Mouse (Mus musculus) hindlimb bud, embryonic 11.5 days (tissue): ENCODE measurements around the gene Cd4.

ENCODE experiments used
- DNase-seq: peaks from one replicate; pipeline ENCODE4 v3.0.0-alpha.2; 2012; ENCODE audit warnings: low read depth, low spot score; ENCODE audit errors: extremely low spot score

Cd4 gene

GRCm38 (mm10) chr6:124887986-124888385 is at the start of gene Cd4:
Cd4 (minus strand) TSS chr6:124888221.
- DNase-seq = no peak

GRCm38 (mm10) chr6:124937493-124937892 is 49.5 kb upstream of the Cd4 start:
- no peak for DNase-seq

GRCm38 (mm10) chr6:124936681-124937080 is 48.7 kb upstream of the Cd4 start:
- DNase-seq = no peak

- no peak for DNase-seq
Measured at GRCm38 (mm10) chr6:124934670-124935069, 46.6 kb upstream of the Cd4 start.

GRCm38 (mm10) chr6:124933127-124933526 is 45.1 kb upstream of the Cd4 start:
- DNase-seq = no peak

- no peak for DNase-seq
Measured at GRCm38 (mm10) chr6:124932314-124932695, 44.3 kb upstream of the Cd4 start.

- DNase-seq = no peak
Measured at GRCm38 (mm10) chr6:124931525-124932313, 43.7 kb upstream of the Cd4 start.

GRCm38 (mm10) chr6:124930754-124931524 is 42.9 kb upstream of the Cd4 start, which contains the start of gene Mlf2:
Mlf2 (plus strand) TSS chr6:124931386.
- DNase-seq = peak; percentile 97

- DNase-seq = no peak
Measured at GRCm38 (mm10) chr6:124930231-124930630, 42.2 kb upstream of the Cd4 start.

- DNase-seq = no peak
Measured at GRCm38 (mm10) chr6:124925941-124926340, 37.9 kb upstream of the Cd4 start.

GRCm38 (mm10) chr6:124925173-124925793 is 37.3 kb upstream of the Cd4 start:
- DNase-seq = no peak

- DNase-seq = no peak
Measured at GRCm38 (mm10) chr6:124921539-124921938, 33.5 kb upstream of the Cd4 start.

- no peak for DNase-seq
Measured at GRCm38 (mm10) chr6:124920318-124921085, 32.5 kb upstream of the Cd4 start.

- DNase-seq = peak; percentile 96
Measured at GRCm38 (mm10) chr6:124919695-124920317, 31.8 kb upstream of the Cd4 start, which contains the start of gene Ptms. Ptms (minus strand) TSS chr6:124920103.

- no peak for DNase-seq
Measured at GRCm38 (mm10) chr6:124918890-124919627, 31.0 kb upstream of the Cd4 start.

- DNase-seq = no peak
Measured at GRCm38 (mm10) chr6:124918331-124918690, 30.3 kb upstream of the Cd4 start.

GRCm38 (mm10) chr6:124917518-124918330 is 29.7 kb upstream of the Cd4 start:
- no peak for DNase-seq

- DNase-seq = no peak
Measured at GRCm38 (mm10) chr6:124916695-124917517, 28.9 kb upstream of the Cd4 start.
